Mouse (Mus musculus): ENCODE data around the gene Olfr883.

Olfr883 gene

DNA sequence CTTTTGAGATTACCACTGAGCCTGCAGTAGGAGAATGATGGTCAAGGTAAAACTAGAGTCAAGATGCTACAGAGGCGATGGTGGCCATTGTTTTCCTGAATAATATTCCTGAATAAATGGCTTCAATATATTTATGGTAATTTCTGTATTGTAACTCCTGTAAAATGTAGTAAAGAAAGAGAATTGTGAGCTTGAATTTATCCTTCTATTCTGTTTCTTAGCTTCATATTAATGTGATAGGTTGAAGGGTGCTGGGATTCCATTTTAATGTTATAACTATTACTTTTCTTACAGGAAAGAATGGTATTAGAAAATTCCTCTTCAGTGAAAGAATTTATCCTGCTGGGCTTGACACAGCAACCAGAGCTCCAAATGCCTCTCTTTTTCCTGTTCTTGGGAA, at the start of gene Olfr883:
Gene Olfr883 (plus strand): TSS at position 301 of the 400 bp plus-strand sequence.
- DNase-seq: no peak

DNA sequence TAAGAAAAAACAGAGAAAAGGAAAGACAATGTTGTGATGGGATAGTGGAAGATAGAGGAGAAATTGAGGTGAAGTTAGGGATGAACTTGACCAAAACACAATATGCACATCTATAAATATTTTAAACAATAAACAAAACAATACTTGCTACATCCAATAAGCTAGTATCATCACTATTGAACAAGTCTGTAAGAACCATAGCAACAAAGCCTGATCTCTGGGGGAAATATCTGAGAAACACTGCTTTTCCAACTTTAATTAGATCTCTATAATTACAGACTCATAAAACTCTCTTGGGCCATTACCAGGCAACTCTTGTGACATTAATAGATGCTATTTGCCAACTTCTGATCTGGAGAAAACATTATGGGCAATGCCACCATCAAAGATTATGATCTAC, 34.1 kb upstream of the Olfr883 start, which contains the start of gene Olfr881:
Gene Olfr881 (plus strand): TSS at position 301 of the 400 bp plus-strand sequence.
- no peak for DNase-seq

DNA sequence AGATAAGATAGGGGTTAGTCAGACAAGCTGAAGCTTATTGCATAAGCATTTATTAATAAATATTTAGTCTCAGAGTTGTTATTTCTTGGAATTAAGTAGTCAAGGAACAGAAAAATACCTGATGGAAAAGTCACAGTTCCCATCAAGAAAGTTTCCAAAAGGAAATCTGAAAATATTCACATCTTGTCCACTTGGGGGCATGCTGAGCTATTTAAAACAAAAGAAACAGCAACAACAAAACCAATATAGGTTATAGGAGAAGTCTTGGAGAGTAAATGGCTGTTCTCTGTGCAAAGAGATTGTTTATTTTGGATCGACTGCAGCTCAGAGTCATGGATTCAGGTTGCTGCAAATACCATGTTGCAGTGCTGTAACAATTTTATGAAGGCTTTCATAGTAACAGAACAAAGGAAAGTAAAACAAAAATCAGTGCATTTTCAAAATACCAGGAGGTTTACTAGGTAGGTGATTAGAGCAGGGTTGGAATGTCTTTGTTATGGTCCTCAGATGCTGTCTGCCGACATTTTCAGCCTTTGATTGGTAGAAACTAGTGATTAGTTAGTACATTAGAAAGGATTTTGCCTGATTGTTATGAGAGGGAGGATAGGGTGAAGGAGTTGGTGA, 26.9 kb upstream of the Olfr883 start:
- DNase-seq: no peak

DNA sequence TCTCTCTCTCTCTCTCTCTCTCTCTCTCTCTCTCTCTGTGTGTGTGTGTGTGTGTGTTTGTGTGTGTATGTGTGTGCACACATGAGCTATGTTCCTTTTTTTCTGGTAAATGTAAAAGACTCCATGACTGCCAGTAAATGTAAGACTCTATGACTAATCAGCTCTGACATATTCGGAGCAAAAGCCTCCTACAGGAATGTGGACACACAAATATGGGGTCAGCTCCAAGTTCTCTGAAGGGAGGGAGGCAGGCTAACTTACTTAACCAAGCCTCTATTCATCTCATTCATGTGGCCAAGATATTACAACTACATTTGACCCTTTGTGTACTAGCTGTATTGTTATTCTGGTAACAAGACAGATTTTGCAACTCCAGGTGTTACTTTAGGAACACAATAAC, 25.6 kb upstream of the Olfr883 start:
- DNase-seq: no peak

DNA sequence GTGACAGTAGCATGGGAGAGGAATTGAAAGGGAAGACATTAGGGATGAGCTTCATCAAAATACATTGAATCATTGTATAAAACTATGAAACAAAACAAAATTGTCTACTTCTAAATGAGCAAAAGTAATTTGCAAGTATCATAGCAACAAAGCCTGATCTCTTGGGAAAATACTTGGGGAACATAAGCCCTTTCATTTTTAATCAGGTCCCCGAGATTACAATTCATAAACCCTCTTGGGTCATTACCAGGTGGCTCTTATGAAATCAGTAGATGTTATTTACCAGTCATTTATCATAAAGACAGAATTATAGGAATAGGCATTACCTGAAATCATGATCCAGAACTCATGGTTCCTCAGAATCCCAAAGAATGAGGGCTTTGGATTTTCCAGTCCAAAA, 20.6 kb downstream of the Olfr883 start, which contains the start of gene Olfr884:
Gene Olfr884 (plus strand): TSS at position 301 of the 400 bp plus-strand sequence.
- DNase-seq: no peak

DNA sequence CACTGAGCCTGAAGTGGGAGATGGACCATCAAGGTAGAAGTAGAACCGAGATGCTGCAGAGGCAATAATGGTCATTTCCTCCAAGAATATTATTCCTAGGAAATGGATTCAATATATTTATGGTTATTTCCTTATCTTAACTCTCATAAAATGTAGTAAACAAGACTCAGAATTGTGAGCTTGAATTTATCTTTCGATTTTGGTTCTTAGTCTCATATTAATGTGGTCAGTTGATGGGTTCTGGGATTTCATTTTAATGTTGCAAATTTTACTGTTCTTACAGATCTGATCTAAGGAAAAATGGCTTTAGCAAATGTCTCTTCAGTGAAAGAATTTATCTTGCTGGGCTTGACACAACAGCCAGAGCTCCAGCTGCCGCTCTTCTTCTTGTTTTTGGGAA, 35.4 kb downstream of the Olfr883 start, which contains the start of gene Olfr885:
Gene Olfr885 (plus strand): TSS at position 301 of the 400 bp plus-strand sequence.
- no peak for DNase-seq

Data from cerebellum, postnatal 25 days (tissue).